Mouse (Mus musculus) heart, embryonic 14.5 days (tissue): ENCODE results near the gene Unc45a. TPM values are rescaled to one million over a fixed set of nuclear protein-coding genes. Genes with fewer than 3 reads are reported as not detected.

Source experiments
- ATAC-seq: fragments of 200-750 bp; cut with Nextera tagmentation; 2 replicates; pipeline ENCODE4 v1.8.0; 2017; ENCODE audit warnings: low read depth, moderate TSS enrichment; ENCODE audit not compliant: insufficient number of reproducible peaks, insufficient read depth, low FRiP score
- H3K27ac ChIP-seq, 2 experiments: fragments of 200-500 bp in 1 of 2; fragments of 300-500 bp in 1 of 2; sonication (generic) in 1 of 2; replicated peaks in 1 of 2; 2 replicates each; pipeline ENCODE4 v1.5.1; 2012 to 2014; ENCODE audit warnings: low read depth in 2 of 2, low read length in 2 of 2, control low read depth in 1 of 2, mild to moderate bottlenecking in 1 of 2, mixed read lengths in 1 of 2; ENCODE audit not compliant: control insufficient read depth in 1 of 2, insufficient read depth in 1 of 2
- H3K27me3 ChIP-seq: fragments of 300-500 bp; sonication (generic); 2 replicates; pipeline ENCODE4 v1.6.1; 2014; ENCODE audit warnings: mild to moderate bottlenecking, low read length, control low read depth; ENCODE audit not compliant: control insufficient read depth, insufficient read depth
- H3K36me3 ChIP-seq: fragments of 300-500 bp; sonication (generic); 2 replicates; pipeline ENCODE4 v1.6.1; 2014; ENCODE audit warnings: mild to moderate bottlenecking, control low read depth, low read length, mixed read lengths; ENCODE audit not compliant: control insufficient read depth, insufficient read depth
- H3K4me1 ChIP-seq, 2 experiments: fragments of 200-500 bp in 1 of 2; fragments of 300-500 bp in 1 of 2; sonication (generic) in 1 of 2; 2 replicates each; pipeline ENCODE4 v1.6.1; 2012 to 2014; ENCODE audit warnings: low read length in 2 of 2, control low read depth in 1 of 2, mixed read lengths in 1 of 2; ENCODE audit not compliant: control insufficient read depth in 2 of 2, insufficient read depth in 2 of 2
- H3K4me2 ChIP-seq: fragments of 300-500 bp; sonication (generic); 2 replicates; pipeline ENCODE4 v1.6.1; 2014; ENCODE audit warnings: mild to moderate bottlenecking, low read length
- H3K4me3 ChIP-seq, 2 experiments: fragments of 200-500 bp in 1 of 2; fragments of 300-500 bp in 1 of 2; sonication (generic) in 1 of 2; 2 replicates each; pipeline ENCODE4 v1.5.1; 2012 to 2014; ENCODE audit warnings: low read length in 2 of 2, mild to moderate bottlenecking in 2 of 2, control low read depth in 1 of 2, low read depth in 1 of 2, moderate library complexity in 1 of 2; ENCODE audit not compliant: control insufficient read depth in 1 of 2, insufficient read depth in 1 of 2
- H3K9ac ChIP-seq: fragments of 300-500 bp; sonication (generic); 2 replicates; pipeline ENCODE4 v1.6.1; 2014; ENCODE audit warnings: mild to moderate bottlenecking, low read length
- H3K9me3 ChIP-seq: fragments of 300-500 bp; sonication (generic); 2 replicates; pipeline ENCODE4 v1.6.1; 2016; ENCODE audit warnings: low read length, control low read depth; ENCODE audit not compliant: control insufficient read depth
- WGBS: fragments of 180-500 bp; shearing (Covaris S2); extraction: QIAGEN DNeasy Blood & Tissue Kit; methylation state at CpG from one replicate; pipeline ENCODE4 v1.1.7; 2014; 5-methylcytosine and 5-hydroxymethylcytosine counted together
- polyA plus RNA-seq: library from polyadenylated mRNA; unstranded; fragments of >200 nt; fragmentation: Nextera tagmentation; extraction: Ambion mirVana; gene quantifications from 2 replicates; pipeline ENCODE4 v1.2.1, GENCODE M21; 2014

The Unc45a gene
- polyA plus RNA-seq, 1 experiment from 2014 or later: 12.0 TPM

- 90% methylated on average over 3 of the region's 3 CpGs for WGBS
- H3K36me3 ChIP-seq: peaks cover 99% of the 10 kb centered on the region
Observed at GRCm38 (mm10) chr7:80307766-80308165, 33.0 kb downstream of the Unc45a start.

DNA sequence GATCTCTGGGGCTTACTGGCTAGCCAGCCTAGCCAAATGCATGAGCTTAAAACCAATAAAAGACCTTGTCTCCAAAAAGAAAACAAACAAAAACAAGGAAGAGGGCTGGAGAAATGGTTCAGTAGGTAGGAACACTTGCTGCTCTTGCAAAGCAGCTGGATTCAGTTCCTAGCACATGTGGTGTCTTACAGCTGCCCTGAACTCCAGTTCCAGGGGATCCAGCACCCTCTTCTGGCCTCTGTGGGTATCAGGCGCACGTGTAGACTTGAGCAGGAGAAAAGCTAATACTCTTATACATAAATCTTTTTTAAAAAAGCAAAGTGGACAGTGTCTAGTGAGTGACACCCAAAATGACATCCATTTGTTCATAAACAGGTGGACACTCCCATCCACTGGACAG is 39.3 kb downstream of the Unc45a start:
- Histone ChIP-seq H3K36me3 (peaks cover 78% of the 10 kb centered on the region), H3K27me3 (no peaks in the 10 kb centered on the region), H3K9ac (no peak overlapping the region), H3K27ac (no peak overlapping the region), H3K4me2 (no peak overlapping the region), H3K4me1 (peaks cover 3 to 8% of the 10 kb centered on the region in 2 experiments; a peak in 3 of 4 replicates), H3K9me3 (no peaks in the 10 kb centered on the region), H3K4me3 (no peak overlapping the region)
- no peak for ATAC-seq
- 85% methylated on average over 2 of the region's 2 CpGs for WGBS

More at GRCm38 (mm10) chr7:80307766-80308165, 33.0 kb downstream of the Unc45a start:
- Histone ChIP-seq H3K27ac (no peak overlapping the region), H3K4me2 (no peak overlapping the region), H3K4me3 (no peak overlapping the region), H3K9ac (no peak overlapping the region), H3K27me3 (no peaks in the 10 kb centered on the region), H3K9me3 (no peaks in the 10 kb centered on the region), H3K4me1 (no peaks in the 10 kb centered on the region)
- no peak for ATAC-seq

- Histone ChIP-seq H3K27me3 (no peaks in the 10 kb centered on the region), H3K4me3 (no peak overlapping the region), H3K4me1 (peaks cover 5 to 22% of the 10 kb centered on the region in 2 experiments), H3K4me2 (no peak overlapping the region), H3K9me3 (no peaks in the 10 kb centered on the region), H3K27ac (no peak overlapping the region), H3K36me3 (peaks cover 59% of the 10 kb centered on the region), H3K9ac (no peak overlapping the region)
- WGBS: 92% methylated on average over 3 of the region's 3 CpGs
- no peak for ATAC-seq
Observed at GRCm38 (mm10) chr7:80299568-80299967, 41.2 kb downstream of the Unc45a start.

- H3K9ac ChIP-seq: no peak overlapping the region
- H3K27ac ChIP-seq: no peak overlapping the region
- peaks cover 50% of the 10 kb centered on the region for H3K36me3 ChIP-seq
- 97% methylated on average over 4 of the region's 4 CpGs for WGBS
- H3K4me3 ChIP-seq: no peak overlapping the region
- H3K4me1 ChIP-seq: peaks cover 5 to 22% of the 10 kb centered on the region in 2 experiments
- H3K27me3 ChIP-seq: no peaks in the 10 kb centered on the region
- ATAC-seq: no peak
- no peaks in the 10 kb centered on the region for H3K9me3 ChIP-seq
- H3K4me2 ChIP-seq: no peak overlapping the region
Observed at GRCm38 (mm10) chr7:80298754-80299153, 42.1 kb downstream of the Unc45a start.

DNA sequence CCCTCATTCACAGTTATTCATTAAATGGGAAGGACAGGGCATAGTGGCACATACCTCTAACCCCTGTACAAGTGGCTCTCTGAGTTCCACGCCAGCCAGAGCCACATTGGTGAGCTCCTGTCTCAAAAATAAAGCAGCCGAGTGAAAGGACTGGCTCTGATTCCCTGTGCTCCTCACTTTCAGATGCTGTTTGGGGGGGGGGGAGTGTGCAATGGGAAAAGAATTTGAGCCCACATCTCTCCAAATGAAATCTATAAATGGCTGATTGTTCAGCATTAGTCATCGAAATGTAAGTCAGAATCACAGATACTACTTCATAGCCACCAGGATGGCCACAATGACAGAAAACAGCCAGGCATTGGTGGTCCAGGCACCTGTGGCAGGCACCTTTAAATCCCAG is 43.8 kb downstream of the Unc45a start:
- Histone ChIP-seq H3K4me3 (no peak overlapping the region), H3K27me3 (no peaks in the 10 kb centered on the region), H3K36me3 (peaks cover 35% of the 10 kb centered on the region), H3K9me3 (no peaks in the 10 kb centered on the region), H3K27ac (no peak overlapping the region), H3K4me1 (peaks cover 5 to 22% of the 10 kb centered on the region in 2 experiments), H3K9ac (no peak overlapping the region), H3K4me2 (no peak overlapping the region; the same call in 1 of the 2 replicates)
- ATAC-seq: no peak
- WGBS: 59% methylated on average over 3 of the region's 3 CpGs

GRCm38 (mm10) chr7:80296462-80296861 is 44.3 kb downstream of the Unc45a start:
- Histone ChIP-seq H3K4me2 (peak overlapping the region; percentile 77), H3K36me3 (peaks cover 31% of the 10 kb centered on the region), H3K27me3 (no peaks in the 10 kb centered on the region), H3K9ac (no peak overlapping the region), H3K9me3 (no peaks in the 10 kb centered on the region), H3K4me1 (peaks cover 5 to 22% of the 10 kb centered on the region in 2 experiments), H3K4me3 (no peak overlapping the region), H3K27ac (no peak overlapping the region)
- 94% methylated on average over 6 of the region's 6 CpGs for WGBS
- no peak for ATAC-seq

GRCm38 (mm10) chr7:80294764-80295648 is 45.8 kb downstream of the Unc45a start:
- peak overlapping the region; percentile 91 for H3K9ac ChIP-seq
- peaks cover 27% of the 10 kb centered on the region for H3K36me3 ChIP-seq
- H3K27me3 ChIP-seq: no peaks in the 10 kb centered on the region
- peak; percentile 51 for ATAC-seq
- H3K27ac ChIP-seq: peak overlapping the region; percentile 74 to 88
- WGBS: 8% methylated on average over 37 of the region's 37 CpGs
- peaks cover 5 to 22% of the 10 kb centered on the region in 2 experiments for H3K4me1 ChIP-seq
- H3K4me3 ChIP-seq: peak overlapping the region; percentile 89 to 90
- H3K4me2 ChIP-seq: peak overlapping the region; percentile 77
- no peaks in the 10 kb centered on the region for H3K9me3 ChIP-seq
